Mouse (Mus musculus): ENCODE results near the gene Ovca2. TPM values are rescaled to one million over a fixed set of nuclear protein-coding genes. Genes with fewer than 3 reads are reported as not detected.

The Ovca2 gene
- polyA plus RNA-seq, 1 experiment = 19.3 TPM

GRCm38 (mm10) chr11:75220115-75220514 is 41.5 kb upstream of the Ovca2 start:
- Histone ChIP-seq H3K79me3 (ENCODE audit: low read depth) (no peaks in the 10 kb centered on the region), H3K27me3 (ENCODE audit: control insufficient read depth, insufficient read depth, insufficient read length) (no peaks in the 10 kb centered on the region), H3K4me3 (ENCODE audit: insufficient read depth, poor library complexity, severe bottlenecking) (no peak overlapping the region), H3K36me3 (ENCODE audit: control insufficient read depth, insufficient read depth) (no peaks in the 10 kb centered on the region), H3K79me2 (ENCODE audit: control insufficient read depth, insufficient read depth) (no peaks in the 10 kb centered on the region), H3ac (ENCODE audit: control insufficient read depth, insufficient read length, low read depth) (no peak overlapping the region)
- TF ChIP-seq MYOD1 (IDR thresholded peaks at IDR 0.05; ENCODE audit: control insufficient read depth, insufficient read length, low read depth) = no peak
- no peak for TF ChIP-seq CEBPB (IDR thresholded peaks at IDR 0.05; ENCODE audit: low read depth)

- TF ChIP-seq MYOD1 (IDR thresholded peaks at IDR 0.05; ENCODE audit: control insufficient read depth, insufficient read length, low read depth) (no peak), FOSL1 (IDR thresholded peaks at IDR 0.05; ENCODE audit: insufficient read depth, low read length, poor library complexity, severe bottlenecking) (no peak), CEBPB (IDR thresholded peaks at IDR 0.05; ENCODE audit: low read depth) (no peak), MYOG (IDR thresholded peaks at IDR 0.05; ENCODE audit: control insufficient read depth, extremely low read depth, insufficient read length) (no peak), CTCF (IDR thresholded peaks at IDR 0.05; ENCODE audit: control insufficient read depth, insufficient read depth, insufficient read length) (no peak), USF1 (IDR thresholded peaks at IDR 0.05; ENCODE audit: low read depth) (no peak)
- Histone ChIP-seq H3ac (ENCODE audit: control insufficient read depth, insufficient read length, low read depth) (no peak overlapping the region), H3K27me3 (ENCODE audit: control insufficient read depth, insufficient read depth, insufficient read length) (no peaks in the 10 kb centered on the region), H3K79me2 (ENCODE audit: control insufficient read depth, insufficient read depth) (no peaks in the 10 kb centered on the region), H3K4me3 (ENCODE audit: insufficient read depth, poor library complexity, severe bottlenecking) (no peak overlapping the region), H3K36me3 (ENCODE audit: control insufficient read depth, insufficient read depth) (no peaks in the 10 kb centered on the region), H3K79me3 (ENCODE audit: low read depth) (no peaks in the 10 kb centered on the region)
These were observed 35.7 kb upstream of the Ovca2 start for GRCm38 (mm10) chr11:75214081-75214950.

GRCm38 (mm10) chr11:75213372-75214080 is 34.9 kb upstream of the Ovca2 start:
- no peak for TF ChIP-seq MAX (IDR thresholded peaks at IDR 0.05)
- TF ChIP-seq CTCF (IDR thresholded peaks at IDR 0.05; ENCODE audit: control insufficient read depth, insufficient read depth, insufficient read length) = no peak
- TF ChIP-seq MYOG (IDR thresholded peaks at IDR 0.05; ENCODE audit: control insufficient read depth, extremely low read depth, insufficient read length) = no peak
- TF ChIP-seq CEBPB (IDR thresholded peaks at IDR 0.05; ENCODE audit: low read depth) = no peak
- TF ChIP-seq MYOD1 (IDR thresholded peaks at IDR 0.05; ENCODE audit: control insufficient read depth, insufficient read length, low read depth) = no peak
- no peak for TF ChIP-seq FOSL1 (IDR thresholded peaks at IDR 0.05; ENCODE audit: insufficient read depth, low read length, poor library complexity, severe bottlenecking)
- TF ChIP-seq USF1 (IDR thresholded peaks at IDR 0.05; ENCODE audit: low read depth) = no peak
- Histone ChIP-seq H3K36me3 (ENCODE audit: control insufficient read depth, insufficient read depth) (no peaks in the 10 kb centered on the region), H3K4me3 (ENCODE audit: insufficient read depth, poor library complexity, severe bottlenecking) (no peak overlapping the region), H3K79me3 (ENCODE audit: low read depth) (no peaks in the 10 kb centered on the region), H3K27me3 (ENCODE audit: control insufficient read depth, insufficient read depth, insufficient read length) (no peaks in the 10 kb centered on the region), H3K79me2 (ENCODE audit: control insufficient read depth, insufficient read depth) (no peaks in the 10 kb centered on the region), H3ac (ENCODE audit: control insufficient read depth, insufficient read length, low read depth) (no peak overlapping the region)

GRCm38 (mm10) chr11:75212876-75213275 is 34.2 kb upstream of the Ovca2 start:
- TF ChIP-seq CTCF (IDR thresholded peaks at IDR 0.05; ENCODE audit: control insufficient read depth, insufficient read depth, insufficient read length) (no peak), USF1 (IDR thresholded peaks at IDR 0.05; ENCODE audit: low read depth) (no peak), MYOG (IDR thresholded peaks at IDR 0.05; ENCODE audit: control insufficient read depth, extremely low read depth, insufficient read length) (no peak), CEBPB (IDR thresholded peaks at IDR 0.05; ENCODE audit: low read depth) (no peak), MAX (IDR thresholded peaks at IDR 0.05) (no peak), FOSL1 (IDR thresholded peaks at IDR 0.05; ENCODE audit: insufficient read depth, low read length, poor library complexity, severe bottlenecking) (no peak), MYOD1 (IDR thresholded peaks at IDR 0.05; ENCODE audit: control insufficient read depth, insufficient read length, low read depth) (no peak)
- no peak overlapping the region for H3ac ChIP-seq (ENCODE audit: control insufficient read depth, insufficient read length, low read depth)
- H3K79me2 ChIP-seq (ENCODE audit: control insufficient read depth, insufficient read depth) = no peaks in the 10 kb centered on the region
- no peaks in the 10 kb centered on the region for H3K36me3 ChIP-seq (ENCODE audit: control insufficient read depth, insufficient read depth)
- no peaks in the 10 kb centered on the region for H3K79me3 ChIP-seq (ENCODE audit: low read depth)
- no peaks in the 10 kb centered on the region for H3K27me3 ChIP-seq (ENCODE audit: control insufficient read depth, insufficient read depth, insufficient read length)
- H3K4me3 ChIP-seq (ENCODE audit: insufficient read depth, poor library complexity, severe bottlenecking) = no peak overlapping the region

GRCm38 (mm10) chr11:75212031-75212667 is 33.5 kb upstream of the Ovca2 start:
- no peak overlapping the region for H3K4me3 ChIP-seq (ENCODE audit: insufficient read depth, poor library complexity, severe bottlenecking)
- H3K79me3 ChIP-seq (ENCODE audit: low read depth) = no peaks in the 10 kb centered on the region
- no peaks in the 10 kb centered on the region for H3K36me3 ChIP-seq (ENCODE audit: control insufficient read depth, insufficient read depth)
- H3K27me3 ChIP-seq (ENCODE audit: control insufficient read depth, insufficient read depth, insufficient read length) = no peaks in the 10 kb centered on the region
- H3ac ChIP-seq (ENCODE audit: control insufficient read depth, insufficient read length, low read depth) = no peak overlapping the region
- TF ChIP-seq MYOG (IDR thresholded peaks at IDR 0.05; ENCODE audit: control insufficient read depth, extremely low read depth, insufficient read length) = no peak
- no peak for TF ChIP-seq MAX (IDR thresholded peaks at IDR 0.05)
- TF ChIP-seq CTCF (IDR thresholded peaks at IDR 0.05; ENCODE audit: control insufficient read depth, insufficient read depth, insufficient read length) = no peak
- H3K79me2 ChIP-seq (ENCODE audit: control insufficient read depth, insufficient read depth) = no peaks in the 10 kb centered on the region
